ENCODE assay signal across 9 mouse cellular contexts in genomic region chr10:100742065-100742464, GRCm38 (mm10).
DNase-seq lines count a peak whose midpoint lies in the region; ATAC-seq and TF ChIP-seq lines count a peak whose summit lies in the region.
"Had no signal": no experiment of that assay in that cellular context is flagged by ENCODE, and none has a peak within 500 bp of the region (broad histone marks: within the 10 kb centered on the region; RNA-seq: fewer than 3 reads in every experiment).

No protein-coding gene starts in this region.

- H3K36me3 ChIP-seq in lung, embryonic 15.5 days, result no peaks in the 10 kb centered on the region
- H3K36me3 ChIP-seq: liver, embryonic 15.5 days had no signal

- TF ChIP-seq CTCF in cortical plate, adult 2 months (IDR thresholded peaks at IDR 0.05; ENCODE audit: extremely low read depth, insufficient read depth, low read length), result peak; percentile 62

- no peak overlapping the region for H3K9ac ChIP-seq in lung, embryonic 15.5 days
- H3K9ac ChIP-seq: liver, embryonic 15.5 days had no signal

- no peak overlapping the region for H3K4me3 ChIP-seq in cortical plate, adult 2 months (ENCODE audit: insufficient read depth, low read length)
- H3K4me3 ChIP-seq in lung, embryonic 15.5 days, result no peak overlapping the region
- H3K4me3 ChIP-seq: liver, embryonic 15.5 days had no signal

- no peaks in the 10 kb centered on the region for H3K9me3 ChIP-seq in lung, embryonic 15.5 days
- H3K9me3 ChIP-seq: liver, embryonic 15.5 days had no signal

- H3K4me2 ChIP-seq in lung, embryonic 15.5 days, result peak overlapping the region; percentile 26; the same call in 1 of the 2 replicates
- H3K4me2 ChIP-seq: liver, embryonic 15.5 days had no signal

- no peaks in the 10 kb centered on the region for H3K4me1 ChIP-seq in cortical plate, adult 2 months (ENCODE audit: control insufficient read depth, insufficient read depth, low read length)
- H3K4me1 ChIP-seq in lung, embryonic 15.5 days, result no peaks in the 10 kb centered on the region
- H3K4me1 ChIP-seq: liver, embryonic 15.5 days had no signal

- no peak overlapping the region for H3K27ac ChIP-seq in cortical plate, adult 2 months (ENCODE audit: insufficient read depth, low read length)
- H3K27ac ChIP-seq in lung, embryonic 15.5 days, result no peak overlapping the region
- H3K27ac ChIP-seq: liver, embryonic 15.5 days had no signal

- no peaks in the 10 kb centered on the region for H3K27me3 ChIP-seq in lung, embryonic 15.5 days
- H3K27me3 ChIP-seq: liver, embryonic 15.5 days had no signal

- peak; percentile 95 for ATAC-seq in granulocyte monocyte progenitor cell, adult 5-6 weeks (replicated peaks; ENCODE audit: poor library complexity, severe bottlenecking)
- no peak for ATAC-seq in lung, embryonic 15.5 days (ENCODE audit: borderline replicate concordance, extremely low read depth, low FRiP score, low TSS enrichment)

- WGBS in lung, embryonic 15.5 days, result 8% methylated on average over 7 of the region's 7 CpGs

- TF ChIP-seq POLR2A in cortical plate, adult 2 months (IDR thresholded peaks at IDR 0.05; ENCODE audit: extremely low read depth, insufficient read depth, low read length), result no peak

- peak; percentile 74 for DNase-seq in B cell, adult 2 months
- DNase-seq in WW6 (ENCODE audit: low read depth, low spot score), result peak; percentile 5
- peak; percentile 74 for DNase-seq in layer of hippocampus, adult 11-12 months (ENCODE audit: low spot score)
- peak; percentile 22 for DNase-seq in retina, adult 2 months (ENCODE audit: low read depth, low spot score)
- peak; percentile 55 for DNase-seq in thymus, postnatal 25 days

Comparison
In these comparisons a context has a peak if more than half of its experiments do, and no peak if none do; other contexts are left out.
1. DNase-seq: peak in every context shown above with its lines; median percentile 74 in B cell, adult 2 months; 74 in layer of hippocampus, adult 11-12 months; 55 in thymus, postnatal 25 days; 22 in retina, adult 2 months; 5 in WW6.